Mouse (Mus musculus): ENCODE data around the gene Arrdc5.

DNA sequence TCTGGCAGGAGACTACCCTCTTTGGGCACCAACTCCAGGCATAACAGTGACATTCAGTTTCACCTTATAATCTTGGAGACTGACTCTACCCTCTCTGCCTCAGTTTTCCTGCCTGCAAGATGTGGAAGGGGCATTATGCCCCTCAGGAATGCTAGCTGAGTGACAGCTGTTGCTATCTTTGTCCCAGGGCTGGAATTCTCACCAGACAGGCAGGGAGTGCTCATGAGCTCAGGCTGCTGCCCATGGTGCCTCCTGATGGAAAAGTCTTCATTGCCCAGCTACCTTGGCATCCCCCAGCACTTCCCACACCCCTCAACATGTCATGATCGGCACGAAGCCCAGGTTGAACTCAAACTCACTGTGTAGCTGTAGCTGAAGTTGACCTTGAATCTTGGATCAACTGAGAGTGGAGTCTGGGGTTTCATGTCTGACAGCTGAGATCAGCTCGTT lies 37.4 kb downstream of the Arrdc5 start:
- no peak for TF ChIP-seq CTCF (IDR thresholded peaks at IDR 0.05)
- no peak for TF ChIP-seq EP300 (IDR thresholded peaks at IDR 0.05)

Measured in lung, postnatal 0 days (tissue).